Mouse (Mus musculus) kidney, postnatal 14 days (tissue): ENCODE measurements at regions not wholly inside any gene's neighbourhood (a gene's known extent, or its start where the extent isn't known, plus 50 kb on each side); places are given as distances from the start of the nearest gene placed in this dataset.

ENCODE experiments used
- DNase-seq: peaks from one replicate; pipeline ENCODE4 v3.0.0; 2022; ENCODE audit warnings: mixed read lengths

- DNase-seq: peak; percentile 27
Measured at GRCm38 (mm10) chr16:29972741-29973141, 91.4 kb upstream of the Hes1 start.

GRCm38 (mm10) chr16:29973250-29973649 is 90.9 kb upstream of the Hes1 start:
- peak; percentile 59 for DNase-seq

GRCm38 (mm10) chr16:29975800-29976199 is 88.4 kb upstream of the Hes1 start:
- no peak for DNase-seq

- DNase-seq: no peak
Measured at GRCm38 (mm10) chr16:29977011-29977410, 87.2 kb upstream of the Hes1 start.

- no peak for DNase-seq
Measured at GRCm38 (mm10) chr16:29977711-29978110, 86.5 kb upstream of the Hes1 start.

- no peak for DNase-seq
Measured at GRCm38 (mm10) chr16:29979066-29979465, 85.1 kb upstream of the Hes1 start.

GRCm38 (mm10) chr16:29981543-29981942 is 82.6 kb upstream of the Hes1 start:
- DNase-seq: no peak

GRCm38 (mm10) chr16:29982224-29982785 is 81.9 kb upstream of the Hes1 start:
- no peak for DNase-seq

- DNase-seq: no peak
Measured at GRCm38 (mm10) chr16:29983161-29983560, 81.0 kb upstream of the Hes1 start.

GRCm38 (mm10) chr16:29985126-29985931 is 78.9 kb upstream of the Hes1 start:
- no peak for DNase-seq

- no peak for DNase-seq
Measured at GRCm38 (mm10) chr16:29987595-29987994, 76.6 kb upstream of the Hes1 start.

GRCm38 (mm10) chr16:29987999-29988398 is 76.2 kb upstream of the Hes1 start:
- DNase-seq: no peak

- DNase-seq: no peak
Measured at GRCm38 (mm10) chr16:29989308-29989707, 74.9 kb upstream of the Hes1 start.

- no peak for DNase-seq
Measured at GRCm38 (mm10) chr16:29990393-29990792, 73.8 kb upstream of the Hes1 start.

GRCm38 (mm10) chr16:29990795-29991587 is 73.2 kb upstream of the Hes1 start:
- DNase-seq: no peak

- DNase-seq: no peak
Measured at GRCm38 (mm10) chr16:29991876-29992380, 72.3 kb upstream of the Hes1 start.

GRCm38 (mm10) chr16:29993111-29993510 is 71.1 kb upstream of the Hes1 start:
- DNase-seq: no peak

GRCm38 (mm10) chr16:29993535-29993934 is 70.6 kb upstream of the Hes1 start:
- no peak for DNase-seq

- peak; percentile 66 for DNase-seq
Measured at GRCm38 (mm10) chr16:29996139-29997069, 67.8 kb upstream of the Hes1 start.

GRCm38 (mm10) chr16:30000166-30000565 is 64.0 kb upstream of the Hes1 start:
- DNase-seq: no peak

- DNase-seq: no peak
Measured at GRCm38 (mm10) chr16:30005124-30005523, 59.1 kb upstream of the Hes1 start.

GRCm38 (mm10) chr16:30006826-30007225 is 57.4 kb upstream of the Hes1 start:
- DNase-seq: no peak
